Mouse (Mus musculus): ENCODE measurements around the gene Ugt1a8.
"Not testable (repeated sequence)": the region's sequence is repeated elsewhere in the genome, so short reads cannot be mapped to it uniquely, and the experiment has no call there.

- not testable (repeated sequence) for TF ChIP-seq CTCF (IDR thresholded peaks at IDR 0.05); POLR2A (IDR thresholded peaks at IDR 0.05; ENCODE audit: insufficient read depth, low read depth, low read length); EP300 (IDR thresholded peaks at IDR 0.05; ENCODE audit: insufficient read depth, low read depth, low read length)
Measured at GRCm38 (mm10) chr1:88099691-88100090, 12.1 kb downstream of the Ugt1a8 start.
